Mouse (Mus musculus): ENCODE data around the gene Kcnq5. TPM values are rescaled to one million over a fixed set of nuclear protein-coding genes. Genes with fewer than 3 reads are reported as not detected.

The Kcnq5 gene
- total and polyA plus RNA-seq, 3 experiments = not detected

DNA sequence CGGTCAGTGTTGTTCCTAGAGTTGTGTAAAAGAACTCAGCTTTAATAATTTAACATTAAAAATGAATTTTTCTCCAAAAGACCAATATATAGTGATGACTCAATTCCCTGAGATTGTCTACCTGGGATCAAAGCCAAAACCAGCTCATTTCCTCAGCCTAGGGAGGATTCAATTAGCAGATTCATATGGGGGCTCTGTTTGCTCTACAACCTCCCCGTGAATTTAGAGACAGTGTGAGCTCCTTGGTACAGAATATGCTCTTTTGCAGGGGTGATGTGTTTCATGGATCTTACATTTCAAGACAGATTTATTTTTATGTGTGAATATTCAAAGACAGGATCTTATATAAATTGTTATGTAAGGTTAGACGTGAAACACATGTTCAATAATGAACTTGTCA, 284.9 kb downstream of the Kcnq5 start (continued):
- TF ChIP-seq EP300 (IDR thresholded peaks at IDR 0.05; ENCODE audit: low read depth in 1 of 2, low read length in 2 of 2) (no peak), HCFC1 (IDR thresholded peaks at IDR 0.05; ENCODE audit: low read depth, low read length) (no peak), ZNF384 (IDR thresholded peaks at IDR 0.05; ENCODE audit: low read depth, low read length) (no peak), GABPA (IDR thresholded peaks at IDR 0.05; ENCODE audit: low read depth, low read length) (no peak)

DNA sequence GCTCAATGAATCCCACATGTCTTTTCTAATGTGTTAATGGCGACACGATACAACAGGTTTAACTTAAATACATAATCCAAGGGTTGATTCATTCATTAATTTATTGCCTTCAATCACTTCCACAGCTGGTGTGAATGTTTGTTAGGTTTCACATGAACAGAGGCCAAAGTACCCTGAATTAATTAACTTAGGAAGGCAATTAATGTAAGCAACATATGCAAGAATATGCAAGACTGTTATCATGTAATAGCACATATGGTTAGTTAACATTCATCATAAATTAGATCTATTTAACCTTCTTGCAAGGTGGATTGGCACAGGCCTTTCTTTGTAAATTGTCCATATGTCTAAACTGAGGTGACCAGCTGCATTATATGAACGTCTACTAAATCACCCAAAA, 300.9 kb downstream of the Kcnq5 start:
- Histone ChIP-seq H3K9me3 (replicated peaks; ENCODE audit: insufficient read depth, low read length) (no peaks in the 10 kb centered on the region), H3K79me2 (ENCODE audit: control insufficient read depth, insufficient read depth, low read length, poor library complexity) (no peaks in the 10 kb centered on the region), H3K36me3 (ENCODE audit: control insufficient read depth in 1 of 2, insufficient read depth in 2 of 2, low read length in 2 of 2) (no peaks in the 10 kb centered on the region), H3K27ac (ENCODE audit: control insufficient read depth, low read depth, low read length) (no peak overlapping the region), H3K27me3 (ENCODE audit: control insufficient read depth in 1 of 2, insufficient read depth in 2 of 2, low read length in 2 of 2) (no peaks in the 10 kb centered on the region), H3K4me1 (ENCODE audit: control insufficient read depth in 1 of 2, insufficient read depth in 2 of 2, low read length in 2 of 2) (no peaks in the 10 kb centered on the region), H3K9ac (ENCODE audit: control insufficient read depth, low read depth, low read length, poor library complexity, severe bottlenecking) (no peak overlapping the region), H3K4me3 (ENCODE audit: control insufficient read depth in 1 of 2, insufficient read depth in 1 of 2, low read depth in 2 of 2, low read length in 2 of 2) (no peak overlapping the region)
- no peak for DNase-seq (ENCODE audit: low read depth, low spot score)
- TF ChIP-seq ETS1 (IDR thresholded peaks at IDR 0.05; ENCODE audit: low read depth, low read length) (no peak), NRF1 (IDR thresholded peaks at IDR 0.05; ENCODE audit: insufficient read depth, low read depth, low read length, poor library complexity, severe bottlenecking) (no peak), CTCF (IDR thresholded peaks at IDR 0.05 in 2 of 3, conservative IDR thresholded peaks at IDR 0.05 in 1 of 3; ENCODE audit: control insufficient read depth in 1 of 3, insufficient read depth in 1 of 3, low read depth in 2 of 3, low read length in 3 of 3, poor library complexity in 1 of 3, severe bottlenecking in 1 of 3) (no peak), RAD21 (IDR thresholded peaks at IDR 0.05; ENCODE audit: low read depth, low read length) (no peak)

DNA sequence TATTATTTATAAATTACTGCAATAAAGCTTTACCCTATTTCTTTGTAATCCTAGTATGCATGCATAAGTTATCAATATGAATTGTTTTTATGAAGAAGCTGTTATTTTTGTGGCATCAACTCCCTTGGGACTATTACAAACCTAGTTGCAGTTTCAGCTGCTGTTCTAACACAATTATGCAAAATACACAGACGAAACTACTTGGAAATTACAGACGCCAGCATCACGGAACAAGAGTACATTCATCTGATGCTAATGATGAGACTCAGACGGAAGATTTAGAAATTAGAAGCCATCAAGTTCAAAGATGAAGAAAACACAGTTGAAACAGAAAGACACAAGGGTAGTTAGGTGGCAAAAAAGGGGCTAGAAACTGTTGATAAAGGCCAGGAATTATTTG, 310.9 kb downstream of the Kcnq5 start:
- H3K9ac ChIP-seq (ENCODE audit: control insufficient read depth, low read depth, low read length, poor library complexity, severe bottlenecking) = no peak overlapping the region
- H3K4me3 ChIP-seq (ENCODE audit: control insufficient read depth in 1 of 2, insufficient read depth in 1 of 2, low read depth in 2 of 2, low read length in 2 of 2) = no peak overlapping the region
- no peaks in the 10 kb centered on the region for H3K4me1 ChIP-seq (ENCODE audit: control insufficient read depth in 1 of 2, insufficient read depth in 2 of 2, low read length in 2 of 2)
- no peak overlapping the region for H3K27ac ChIP-seq (ENCODE audit: control insufficient read depth, low read depth, low read length)
- no peak for DNase-seq (ENCODE audit: low read depth, low spot score)
- H3K27me3 ChIP-seq (ENCODE audit: control insufficient read depth in 1 of 2, insufficient read depth in 2 of 2, low read length in 2 of 2) = no peaks in the 10 kb centered on the region
- no peaks in the 10 kb centered on the region for H3K79me2 ChIP-seq (ENCODE audit: control insufficient read depth, insufficient read depth, low read length, poor library complexity)
- no peaks in the 10 kb centered on the region for H3K9me3 ChIP-seq (replicated peaks; ENCODE audit: insufficient read depth, low read length)
- H3K36me3 ChIP-seq (ENCODE audit: control insufficient read depth in 1 of 2, insufficient read depth in 2 of 2, low read length in 2 of 2) = no peaks in the 10 kb centered on the region
- TF ChIP-seq NELFE (IDR thresholded peaks at IDR 0.05; ENCODE audit: low read depth, low read length) (no peak), CHD2 (IDR thresholded peaks at IDR 0.05; ENCODE audit: low read length) (no peak), MAFK (IDR thresholded peaks at IDR 0.05; ENCODE audit: borderline replicate concordance, low read depth, low read length) (no peak), ZC3H11A (IDR thresholded peaks at IDR 0.05; ENCODE audit: low read depth, low read length) (no peak), USF2 (IDR thresholded peaks at IDR 0.05; ENCODE audit: borderline replicate concordance in 1 of 2, insufficient read depth in 1 of 2, low read depth in 1 of 2, low read length in 2 of 2) (no peak), ETS1 (IDR thresholded peaks at IDR 0.05; ENCODE audit: low read depth, low read length) (no peak), EP300 (IDR thresholded peaks at IDR 0.05; ENCODE audit: low read depth in 1 of 2, low read length in 2 of 2) (no peak)
